Comparison of ENCODE assay signal across 9 mouse cellular contexts in the genomic region with DNA sequence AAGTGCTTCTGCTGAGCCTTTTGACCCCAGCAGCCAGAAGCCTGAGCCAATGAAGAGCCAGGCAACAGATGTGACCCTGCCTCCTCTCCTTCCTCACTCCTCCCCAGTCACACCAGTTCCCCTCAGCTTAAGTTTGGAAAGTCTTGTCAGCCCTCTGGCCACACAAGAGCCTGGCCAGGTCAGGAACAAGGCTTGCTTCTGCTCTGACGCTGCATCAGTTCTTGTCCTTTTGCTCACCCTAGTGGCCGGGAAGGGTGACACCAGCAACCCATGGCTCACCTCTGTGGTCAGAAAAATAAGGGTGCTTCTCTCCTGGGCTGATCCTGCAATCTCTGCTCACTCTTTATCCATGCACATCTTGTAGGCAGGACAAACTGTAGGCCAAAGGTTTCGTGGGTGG. TPM values are rescaled to one million over a fixed set of nuclear protein-coding genes. Genes with fewer than 3 reads are reported as not detected.
DNase-seq lines count a peak whose midpoint lies in the region; ATAC-seq and TF ChIP-seq lines count a peak whose summit lies in the region.
"Had no signal": no experiment of that assay in that cellular context is flagged by ENCODE, and none has a peak within 500 bp of the region (broad histone marks: within the 10 kb centered on the region; RNA-seq: fewer than 3 reads in every experiment).

No protein-coding gene starts in this region.

- H3K27me3 ChIP-seq in forebrain, embryonic 14.5 days (replicated peaks; ENCODE audit: control insufficient read depth, insufficient read depth, low read length) = no peaks in the 10 kb centered on the region
- H3K27me3 ChIP-seq in forebrain, embryonic 12.5 days = no peaks in the 10 kb centered on the region
- H3K27me3 ChIP-seq in intestine, embryonic 15.5 days (replicated peaks) = no peaks in the 10 kb centered on the region
- no peaks in the 10 kb centered on the region for H3K27me3 ChIP-seq in spleen, adult 2 months (ENCODE audit: control insufficient read depth, insufficient read depth, low read length)
- H3K27me3 ChIP-seq: limb, embryonic 15.5 days had no signal

- no peak overlapping the region for H3K4me3 ChIP-seq in forebrain, embryonic 14.5 days (ENCODE audit: low read depth, low read length)
- no peak overlapping the region for H3K4me3 ChIP-seq in forebrain, embryonic 12.5 days (replicated peaks)
- no peak overlapping the region for H3K4me3 ChIP-seq in intestine, embryonic 15.5 days (replicated peaks)
- no peak overlapping the region for H3K4me3 ChIP-seq in lung, adult 2 months (replicated peaks; ENCODE audit: extremely low read depth, low read depth, low read length)
- no peak overlapping the region for H3K4me3 ChIP-seq in spleen, adult 2 months (ENCODE audit: extremely low read depth, insufficient read depth, insufficient read length)
- H3K4me3 ChIP-seq: limb, embryonic 15.5 days had no signal

- peak; percentile 22 for DNase-seq in forebrain, embryonic 14.5 days (ENCODE audit: low spot score)
- peak; percentile 71 for DNase-seq in CD4-positive helper T cell, adult 2 months (ENCODE audit: low read depth, low spot score)
- peak; percentile 23 to 32 for DNase-seq in cerebellum, postnatal 36 days
- DNase-seq in lung, adult 2 months = peak; percentile 54
- peak; percentile 47 to 63 for DNase-seq in spleen, adult 2 months (ENCODE audit: low read depth in 1 of 2, low spot score in 2 of 2)

- TF ChIP-seq CTCF in lung, adult 2 months (IDR thresholded peaks at IDR 0.05; ENCODE audit: insufficient read depth, low read length) = peak; percentile 93
- TF ChIP-seq CTCF in spleen, adult 2 months (IDR thresholded peaks at IDR 0.05; ENCODE audit: extremely low read depth, insufficient read depth, insufficient read length, insufficient replicate concordance) = peak; percentile 57; the same call in 1 of the 2 replicates

- no peak for TF ChIP-seq POLR2A in lung, adult 2 months (IDR thresholded peaks at IDR 0.05; ENCODE audit: borderline replicate concordance, extremely low read depth, low read depth, low read length)
- no peak for TF ChIP-seq POLR2A in spleen, adult 2 months (IDR thresholded peaks at IDR 0.05; ENCODE audit: low read depth, low read length)

- H3K36me3 ChIP-seq in forebrain, embryonic 14.5 days (ENCODE audit: control insufficient read depth, insufficient read depth, low read length) = no peaks in the 10 kb centered on the region
- H3K36me3 ChIP-seq in forebrain, embryonic 12.5 days (replicated peaks) = no peaks in the 10 kb centered on the region
- no peaks in the 10 kb centered on the region for H3K36me3 ChIP-seq in intestine, embryonic 15.5 days
- no peaks in the 10 kb centered on the region for H3K36me3 ChIP-seq in spleen, adult 2 months (ENCODE audit: control insufficient read depth, insufficient read depth, low read length)
- H3K36me3 ChIP-seq: limb, embryonic 15.5 days had no signal

- H3K4me1 ChIP-seq in forebrain, embryonic 14.5 days (ENCODE audit: control insufficient read depth, insufficient read depth, low read length) = no peaks in the 10 kb centered on the region
- H3K4me1 ChIP-seq in forebrain, embryonic 12.5 days = peaks cover 7% of the 10 kb centered on the region; the same call in 1 of the 2 replicates
- 0 out of 2 replicates have a peak, but pooled peaks cover 14% of the 10 kb centered on the region for H3K4me1 ChIP-seq in intestine, embryonic 15.5 days (replicated peaks)
- no peaks in the 10 kb centered on the region for H3K4me1 ChIP-seq in lung, adult 2 months (ENCODE audit: control insufficient read depth, insufficient read depth, low read length)
- peaks cover 11% of the 10 kb centered on the region; the same call in 1 of the 2 replicates for H3K4me1 ChIP-seq in spleen, adult 2 months (ENCODE audit: control insufficient read depth, insufficient read depth, insufficient read length)

- ATAC-seq in forebrain, embryonic 14.5 days = no peak
- no peak for ATAC-seq in forebrain, embryonic 12.5 days (ENCODE audit: low FRiP score)
- peak; percentile 66 for ATAC-seq in intestine, embryonic 15.5 days
- no peak for ATAC-seq in frontal cortex, adult (ENCODE audit: low TSS enrichment)

- H3K9me3 ChIP-seq in forebrain, embryonic 14.5 days (replicated peaks; ENCODE audit: control insufficient read depth, low read length) = no peaks in the 10 kb centered on the region
- no peaks in the 10 kb centered on the region for H3K9me3 ChIP-seq in forebrain, embryonic 12.5 days
- no peaks in the 10 kb centered on the region for H3K9me3 ChIP-seq in intestine, embryonic 15.5 days
- H3K9me3 ChIP-seq: limb, embryonic 15.5 days had no signal

- no peak overlapping the region for H3K9ac ChIP-seq in forebrain, embryonic 14.5 days (ENCODE audit: low read length)
- H3K9ac ChIP-seq in forebrain, embryonic 12.5 days = no peak overlapping the region
- no peak overlapping the region for H3K9ac ChIP-seq in intestine, embryonic 15.5 days
- H3K9ac ChIP-seq: limb, embryonic 15.5 days had no signal

- 14% methylated on average over 3 of the region's 3 CpGs for WGBS in forebrain, embryonic 14.5 days
- 12% methylated on average over 3 of the region's 3 CpGs for WGBS in forebrain, embryonic 12.5 days
- WGBS in intestine, embryonic 15.5 days = 18% methylated on average over 3 of the region's 3 CpGs
- WGBS in lung, adult 2 months = 6% methylated on average over 3 of the region's 3 CpGs
- WGBS in spleen, adult 2 months = 7% methylated on average over 3 of the region's 3 CpGs

- H3K27ac ChIP-seq in forebrain, embryonic 14.5 days (ENCODE audit: low read depth, low read length) = no peak overlapping the region
- no peak overlapping the region for H3K27ac ChIP-seq in forebrain, embryonic 12.5 days
- no peak overlapping the region for H3K27ac ChIP-seq in intestine, embryonic 15.5 days
- no peak overlapping the region for H3K27ac ChIP-seq in spleen, adult 2 months (ENCODE audit: insufficient read depth, low read length)

- H3K4me2 ChIP-seq in forebrain, embryonic 14.5 days (ENCODE audit: low read length) = no peak overlapping the region
- H3K4me2 ChIP-seq in forebrain, embryonic 12.5 days = no peak overlapping the region
- no peak overlapping the region for H3K4me2 ChIP-seq in intestine, embryonic 15.5 days (replicated peaks)
- H3K4me2 ChIP-seq: limb, embryonic 15.5 days had no signal

RNA-seq across cellular contexts. Expression of a gene that starts 23.5 kb away (rescaled TPM):
- 66.8 and 72.2 TPM in 2 replicates for polyA plus RNA-seq in forebrain, embryonic 14.5 days (2014; fragmentation: Nextera tagmentation; extraction: Ambion mirVana)
- 43.3 and 45.2 TPM in 2 replicates for polyA plus RNA-seq in forebrain, embryonic 12.5 days (2016; fragmentation: Nextera tagmentation; extraction: Ambion mirVana)
- polyA plus RNA-seq in intestine, embryonic 15.5 days (2015; fragmentation: Nextera tagmentation; extraction: Ambion mirVana) = 62.7 and 65.7 TPM in 2 replicates
- polyA plus RNA-seq in lung, adult 2 months (2012; rRNA removed) = 93.8 and 104 TPM in 2 replicates
- polyA plus RNA-seq in spleen, adult 2 months (2012; rRNA removed) = 85.0 and 108 TPM in 2 replicates

RNA-seq across cellular contexts. Expression of a gene that starts 34.9 kb away (rescaled TPM):
- polyA plus RNA-seq in forebrain, embryonic 14.5 days (2014; fragmentation: Nextera tagmentation; extraction: Ambion mirVana) = 3.5 and 4.9 TPM in 2 replicates
- polyA plus RNA-seq in forebrain, embryonic 12.5 days (2016; fragmentation: Nextera tagmentation; extraction: Ambion mirVana) = 4.6 and 4.7 TPM in 2 replicates
- polyA plus RNA-seq in intestine, embryonic 15.5 days (2015; fragmentation: Nextera tagmentation; extraction: Ambion mirVana) = 4.7 and 14.8 TPM in 2 replicates
- polyA plus RNA-seq in lung, adult 2 months (2012; rRNA removed) = 52.6 and 72.9 TPM in 2 replicates
- polyA plus RNA-seq in spleen, adult 2 months (2012; rRNA removed) = 15.6 and 20.3 TPM in 2 replicates

RNA-seq across cellular contexts. Expression of a gene that starts 41.4 kb away (rescaled TPM):
- polyA plus RNA-seq in forebrain, embryonic 14.5 days (2014; fragmentation: Nextera tagmentation; extraction: Ambion mirVana) = 5.2 and 5.8 TPM in 2 replicates
- polyA plus RNA-seq in forebrain, embryonic 12.5 days (2016; fragmentation: Nextera tagmentation; extraction: Ambion mirVana) = 29.9 and 34.5 TPM in 2 replicates
- polyA plus RNA-seq in intestine, embryonic 15.5 days (2015; fragmentation: Nextera tagmentation; extraction: Ambion mirVana) = 53.3 and 57.4 TPM in 2 replicates
- 1,286 and 1,630 TPM in 2 replicates for polyA plus RNA-seq in lung, adult 2 months (2012; rRNA removed)
- 0.33 and 0.47 TPM in 2 replicates for polyA plus RNA-seq in spleen, adult 2 months (2012; rRNA removed)

RNA-seq across cellular contexts. Expression of a gene that starts 47.3 kb away (rescaled TPM):
- not detected in 2 replicates for polyA plus RNA-seq in forebrain, embryonic 14.5 days (2014; fragmentation: Nextera tagmentation; extraction: Ambion mirVana)
- polyA plus RNA-seq in forebrain, embryonic 12.5 days (2016; fragmentation: Nextera tagmentation; extraction: Ambion mirVana) = not detected in 2 replicates
- not detected in 2 replicates for polyA plus RNA-seq in intestine, embryonic 15.5 days (2015; fragmentation: Nextera tagmentation; extraction: Ambion mirVana)
- polyA plus RNA-seq in lung, adult 2 months (2012; rRNA removed) = not detected in 2 replicates
- not detected in 2 replicates for polyA plus RNA-seq in spleen, adult 2 months (2012; rRNA removed)
- polyA plus RNA-seq: limb, embryonic 15.5 days had no signal

RNA-seq across cellular contexts. Expression of a gene that starts 52.5 kb away (rescaled TPM):
- polyA plus RNA-seq in forebrain, embryonic 14.5 days (2014; fragmentation: Nextera tagmentation; extraction: Ambion mirVana) = not detected in 2 replicates
- not detected in 2 replicates for polyA plus RNA-seq in forebrain, embryonic 12.5 days (2016; fragmentation: Nextera tagmentation; extraction: Ambion mirVana)
- polyA plus RNA-seq in intestine, embryonic 15.5 days (2015; fragmentation: Nextera tagmentation; extraction: Ambion mirVana) = not detected in 2 replicates
- not detected in 2 replicates for polyA plus RNA-seq in lung, adult 2 months (2012; rRNA removed)
- polyA plus RNA-seq in spleen, adult 2 months (2012; rRNA removed) = not detected in 2 replicates
- polyA plus RNA-seq: limb, embryonic 15.5 days had no signal

Comparison
In these comparisons a context has a peak if more than half of its experiments do, and no peak if none do; other contexts are left out.
1. RNA of a gene that starts 41.4 kb away (polyA plus RNA-seq): 1,286 to 1,630 TPM in lung, adult 2 months; 53.3 to 57.4 TPM in intestine, embryonic 15.5 days, 29.9 to 34.5 TPM in forebrain, embryonic 12.5 days, 5.2 to 5.8 TPM in forebrain, embryonic 14.5 days and 0.33 to 0.47 TPM in spleen, adult 2 months; every median in the first group is over 10 times any median in the second.
2. Peak in every context shown above with its lines, with median percentiles within 50 percentile points of each other: DNase-seq.